In the genomic region with DNA sequence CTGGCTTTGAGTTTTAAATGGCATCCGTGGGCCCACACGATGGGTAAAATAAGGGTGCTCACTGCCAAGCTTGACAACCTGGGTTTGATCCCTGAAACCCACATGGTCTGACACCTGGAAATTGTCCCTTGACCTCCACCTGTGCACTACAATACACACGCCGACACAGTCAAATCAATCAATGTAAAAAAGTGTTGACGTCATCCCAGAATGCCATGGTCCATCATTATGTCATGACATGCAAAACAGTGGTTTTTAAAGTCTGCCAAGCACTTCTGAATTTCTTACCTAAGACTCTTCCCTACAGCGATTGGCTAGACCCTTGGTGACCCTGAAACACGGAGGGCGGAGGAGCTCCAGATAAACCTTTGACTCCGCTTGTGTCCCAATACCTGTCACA, we compare ENCODE assay signal across 29 mouse cellular contexts. TPM values are rescaled to one million over a fixed set of nuclear protein-coding genes. Genes with fewer than 3 reads are reported as not detected.
"Had no signal": no experiment of that assay in that cellular context is flagged by ENCODE, and none has a peak within 500 bp of the region (broad histone marks: within the 10 kb centered on the region; RNA-seq: fewer than 3 reads in every experiment).

No protein-coding gene starts in this region.

- H3K9me3 ChIP-seq: embryonic facial prominence, embryonic 12.5 days; embryonic facial prominence, embryonic 13.5 days; embryonic facial prominence, embryonic 15.5 days; forebrain, embryonic 10.5 days; forebrain, embryonic 12.5 days; forebrain, embryonic 13.5 days; forebrain, embryonic 15.5 days had no signal

- H3K27ac ChIP-seq: embryonic facial prominence, embryonic 10.5 days; embryonic facial prominence, embryonic 12.5 days; embryonic facial prominence, embryonic 13.5 days; embryonic facial prominence, embryonic 15.5 days; forebrain, embryonic 10.5 days; forebrain, embryonic 12.5 days; forebrain, embryonic 13.5 days; forebrain, embryonic 15.5 days; gastrocnemius, adult 2 months; heart, adult 2 months had no signal

- H3K9ac ChIP-seq: embryonic facial prominence, embryonic 12.5 days; embryonic facial prominence, embryonic 13.5 days; embryonic facial prominence, embryonic 15.5 days; forebrain, embryonic 12.5 days; forebrain, embryonic 13.5 days; forebrain, embryonic 15.5 days; forebrain, postnatal 0 days had no signal

- H3K27me3 ChIP-seq: embryonic facial prominence, embryonic 12.5 days; embryonic facial prominence, embryonic 13.5 days; embryonic facial prominence, embryonic 15.5 days; forebrain, embryonic 12.5 days; forebrain, embryonic 13.5 days; forebrain, embryonic 15.5 days had no signal

- H3K36me3 ChIP-seq: embryonic facial prominence, embryonic 10.5 days; embryonic facial prominence, embryonic 12.5 days; embryonic facial prominence, embryonic 13.5 days; embryonic facial prominence, embryonic 15.5 days; forebrain, embryonic 10.5 days; forebrain, embryonic 12.5 days; forebrain, embryonic 15.5 days had no signal

- DNase-seq: cerebellum, adult 8-10 months; cerebellum, adult 9-10 months; cerebellum, adult 9-11 months; cerebellum, postnatal 10 days; cerebellum, postnatal 14 days; cerebellum, postnatal 25 days; cerebellum, postnatal 36 days; gastrocnemius, adult 2 months; gastrocnemius, postnatal 10 days; gastrocnemius, postnatal 14 days; gastrocnemius, postnatal 25 days; gastrocnemius, postnatal 36 days; heart, adult 11 months; heart, adult 18-20 months; heart, adult 2 months had no signal

- H3K4me2 ChIP-seq: embryonic facial prominence, embryonic 12.5 days; embryonic facial prominence, embryonic 13.5 days; embryonic facial prominence, embryonic 15.5 days; forebrain, embryonic 12.5 days; forebrain, embryonic 13.5 days; forebrain, embryonic 15.5 days had no signal

- H3K4me1 ChIP-seq: forebrain, embryonic 15.5 days had no signal

- ATAC-seq: forebrain, embryonic 13.5 days; forebrain, embryonic 14.5 days; forebrain, embryonic 15.5 days; forebrain, embryonic 16.5 days; forebrain, postnatal 0 days had no signal

- H3K4me3 ChIP-seq: embryonic facial prominence, embryonic 10.5 days; embryonic facial prominence, embryonic 12.5 days; embryonic facial prominence, embryonic 13.5 days; embryonic facial prominence, embryonic 15.5 days; erythroblast, embryonic 14.5 days; forebrain, embryonic 10.5 days; forebrain, embryonic 12.5 days; forebrain, embryonic 13.5 days; forebrain, embryonic 15.5 days; gastrocnemius, adult 2 months; heart, adult 2 months had no signal

RNA-seq across cellular contexts. Expression of a gene that starts 23.9 kb away (rescaled TPM):
- total RNA-seq: common myeloid progenitor, adult 5-6 weeks; granulocyte monocyte progenitor cell, adult 5-6 weeks had no signal
